Mouse (Mus musculus): Measurements from ENCODE around the gene Nrcam. TPM values are rescaled to one million over a fixed set of nuclear protein-coding genes. Genes with fewer than 3 reads are reported as not detected.

Nrcam gene
- polyA plus RNA-seq, 1 experiment from 2014 or later: 157 TPM

- Histone ChIP-seq H3K4me2 (no peak overlapping the region), H3K36me3 (replicated peaks) (no peaks in the 10 kb centered on the region), H3K9me3 (no peaks in the 10 kb centered on the region), H3K27me3 (replicated peaks) (no peaks in the 10 kb centered on the region), H3K9ac (no peak overlapping the region), H3K4me3 (no peak overlapping the region), H3K4me1 (no peaks in the 10 kb centered on the region; the same call in 1 of the 2 replicates), H3K27ac (no peak overlapping the region)
- no peak for ATAC-seq (replicated peaks)
- 95% methylated on average over 4 of the region's 4 CpGs for WGBS
Observed at GRCm38 (mm10) chr12:44453791-44454190, 125.1 kb downstream of the Nrcam start.

- H3K9ac ChIP-seq: no peak overlapping the region
- H3K27ac ChIP-seq: no peak overlapping the region
- no peak for ATAC-seq (replicated peaks)
- H3K4me2 ChIP-seq: no peak overlapping the region
- 77% methylated on average over 4 of the region's 4 CpGs for WGBS
- H3K27me3 ChIP-seq (replicated peaks): no peaks in the 10 kb centered on the region
- no peak overlapping the region for H3K4me3 ChIP-seq
- peaks cover 7% of the 10 kb centered on the region for H3K4me1 ChIP-seq
- no peaks in the 10 kb centered on the region for H3K36me3 ChIP-seq (replicated peaks)
- H3K9me3 ChIP-seq: no peaks in the 10 kb centered on the region
Observed at GRCm38 (mm10) chr12:44457961-44458360, 129.3 kb downstream of the Nrcam start.

- Histone ChIP-seq H3K4me2 (no peak overlapping the region), H3K36me3 (replicated peaks) (no peaks in the 10 kb centered on the region), H3K9me3 (no peaks in the 10 kb centered on the region), H3K4me1 (peaks cover 13% of the 10 kb centered on the region), H3K9ac (no peak overlapping the region), H3K27me3 (replicated peaks) (no peaks in the 10 kb centered on the region), H3K27ac (peak overlapping the region; percentile 57; the same call in 1 of the 2 replicates), H3K4me3 (no peak overlapping the region)
- WGBS: 36% methylated on average over 4 of the region's 4 CpGs
- ATAC-seq (replicated peaks): peak; percentile 84
Observed at GRCm38 (mm10) chr12:44462436-44462835, 133.8 kb downstream of the Nrcam start.

GRCm38 (mm10) chr12:44462976-44463375 lies 134.3 kb downstream of the Nrcam start:
- Histone ChIP-seq H3K27me3 (replicated peaks) (no peaks in the 10 kb centered on the region), H3K9me3 (no peaks in the 10 kb centered on the region), H3K9ac (no peak overlapping the region), H3K4me1 (peaks cover 13% of the 10 kb centered on the region), H3K4me2 (no peak overlapping the region), H3K36me3 (replicated peaks) (no peaks in the 10 kb centered on the region), H3K4me3 (no peak overlapping the region), H3K27ac (peak overlapping the region; percentile 57; the same call in 1 of the 2 replicates)
- 0 out of 2 replicates have a peak, but pooled peaks have one; percentile 24 for ATAC-seq (replicated peaks)
- 49% methylated on average over 6 of the region's 6 CpGs for WGBS

GRCm38 (mm10) chr12:44471073-44471472 lies 142.4 kb downstream of the Nrcam start:
- no peak for ATAC-seq (replicated peaks)
- Histone ChIP-seq H3K27ac (no peak overlapping the region), H3K4me1 (no peaks in the 10 kb centered on the region), H3K9me3 (no peaks in the 10 kb centered on the region), H3K9ac (no peak overlapping the region), H3K36me3 (replicated peaks) (no peaks in the 10 kb centered on the region), H3K27me3 (replicated peaks) (no peaks in the 10 kb centered on the region), H3K4me3 (no peak overlapping the region), H3K4me2 (no peak overlapping the region)
- WGBS: 85% methylated on average over 5 of the region's 5 CpGs

- Histone ChIP-seq H3K27ac (no peak overlapping the region), H3K4me1 (no peaks in the 10 kb centered on the region), H3K36me3 (replicated peaks) (no peaks in the 10 kb centered on the region), H3K27me3 (replicated peaks) (no peaks in the 10 kb centered on the region), H3K9me3 (no peaks in the 10 kb centered on the region), H3K4me3 (no peak overlapping the region), H3K9ac (no peak overlapping the region), H3K4me2 (no peak overlapping the region)
- ATAC-seq (replicated peaks): no peak
Observed at GRCm38 (mm10) chr12:44475355-44475754, 146.7 kb downstream of the Nrcam start.

GRCm38 (mm10) chr12:44479260-44480030 lies 150.8 kb downstream of the Nrcam start:
- Histone ChIP-seq H3K4me3 (no peak overlapping the region), H3K27me3 (replicated peaks) (no peaks in the 10 kb centered on the region), H3K27ac (0 out of 2 replicates have a peak overlapping the region, but pooled peaks have one; percentile 16), H3K9ac (no peak overlapping the region), H3K9me3 (no peaks in the 10 kb centered on the region), H3K4me1 (no peaks in the 10 kb centered on the region), H3K36me3 (replicated peaks) (no peaks in the 10 kb centered on the region), H3K4me2 (no peak overlapping the region)
- ATAC-seq (replicated peaks): no peak
- WGBS: 69% methylated on average over 6 of the region's 6 CpGs

- Histone ChIP-seq H3K9me3 (no peaks in the 10 kb centered on the region), H3K4me1 (no peaks in the 10 kb centered on the region), H3K4me2 (no peak overlapping the region), H3K27ac (0 out of 2 replicates have a peak overlapping the region, but pooled peaks have one; percentile 16), H3K27me3 (replicated peaks) (no peaks in the 10 kb centered on the region), H3K9ac (no peak overlapping the region), H3K4me3 (no peak overlapping the region), H3K36me3 (replicated peaks) (no peaks in the 10 kb centered on the region)
- ATAC-seq (replicated peaks): no peak
- WGBS: 62% methylated on average over 2 of the region's 2 CpGs
Observed at GRCm38 (mm10) chr12:44480031-44480419, 151.3 kb downstream of the Nrcam start.

GRCm38 (mm10) chr12:44481415-44481814 lies 152.7 kb downstream of the Nrcam start:
- no peak overlapping the region for H3K4me2 ChIP-seq
- no peak for ATAC-seq (replicated peaks)
- no peak overlapping the region for H3K9ac ChIP-seq
- no peaks in the 10 kb centered on the region for H3K4me1 ChIP-seq
- H3K27ac ChIP-seq: no peak overlapping the region
- no peaks in the 10 kb centered on the region for H3K36me3 ChIP-seq (replicated peaks)
- no peaks in the 10 kb centered on the region for H3K9me3 ChIP-seq
- WGBS: 41% methylated on average over 3 of the region's 3 CpGs
- H3K27me3 ChIP-seq (replicated peaks): no peaks in the 10 kb centered on the region
- no peak overlapping the region for H3K4me3 ChIP-seq

GRCm38 (mm10) chr12:44492759-44493479 lies 164.2 kb downstream of the Nrcam start:
- Histone ChIP-seq H3K9ac (no peak overlapping the region), H3K4me3 (no peak overlapping the region), H3K4me2 (no peak overlapping the region), H3K4me1 (peaks cover 7% of the 10 kb centered on the region), H3K36me3 (replicated peaks) (no peaks in the 10 kb centered on the region), H3K27ac (no peak overlapping the region), H3K27me3 (replicated peaks) (no peaks in the 10 kb centered on the region), H3K9me3 (no peaks in the 10 kb centered on the region)
- 31% methylated on average over 5 of the region's 5 CpGs for WGBS
- ATAC-seq (replicated peaks): no peak

GRCm38 (mm10) chr12:44497762-44498161 lies 169.1 kb downstream of the Nrcam start:
- Histone ChIP-seq H3K9ac (no peak overlapping the region), H3K36me3 (replicated peaks) (no peaks in the 10 kb centered on the region), H3K4me1 (peaks cover 27% of the 10 kb centered on the region), H3K27me3 (replicated peaks) (no peaks in the 10 kb centered on the region), H3K27ac (no peak overlapping the region), H3K4me3 (no peak overlapping the region), H3K9me3 (no peaks in the 10 kb centered on the region), H3K4me2 (no peak overlapping the region)
- WGBS: 77% methylated on average over 2 of the region's 2 CpGs
- ATAC-seq (replicated peaks): no peak

- Histone ChIP-seq H3K4me1 (peaks cover 25% of the 10 kb centered on the region), H3K4me2 (no peak overlapping the region), H3K4me3 (no peak overlapping the region), H3K27me3 (replicated peaks) (no peaks in the 10 kb centered on the region), H3K9me3 (no peaks in the 10 kb centered on the region), H3K9ac (no peak overlapping the region), H3K36me3 (replicated peaks) (no peaks in the 10 kb centered on the region), H3K27ac (no peak overlapping the region)
- WGBS: 20% methylated on average over 5 of the region's 5 CpGs
- ATAC-seq (replicated peaks): no peak
Observed at GRCm38 (mm10) chr12:44498872-44499271, 170.2 kb downstream of the Nrcam start.

All from midbrain, embryonic 15.5 days (tissue).